Mouse (Mus musculus) heart, embryonic 16.5 days (tissue): ENCODE measurements around the gene Kl. TPM values are rescaled to one million over a fixed set of nuclear protein-coding genes. Genes with fewer than 3 reads are reported as not detected.
A peak's percentile ranks its signal among the peaks of the same experiment; 100 is the strongest.

Source experiments
- ATAC-seq: fragments of 200-750 bp; cut with Nextera tagmentation; replicated peaks from 2 replicates; pipeline ENCODE4 v1.8.0; 2017; ENCODE audit warnings: moderate number of reproducible peaks; ENCODE audit not compliant: insufficient read depth, low FRiP score; ENCODE audit errors: extremely low read depth
- H3K27ac ChIP-seq: fragments of 300-500 bp; sonication (generic); 2 replicates; pipeline ENCODE4 v1.5.1; 2014; ENCODE audit warnings: mild to moderate bottlenecking, low read length, control low read depth, moderate library complexity
- H3K27me3 ChIP-seq: fragments of 300-500 bp; sonication (generic); 2 replicates; pipeline ENCODE4 v1.6.1; 2014; ENCODE audit warnings: low read length, mixed read lengths; ENCODE audit not compliant: control insufficient read depth, insufficient read depth
- H3K36me3 ChIP-seq: fragments of 300-500 bp; sonication (generic); 2 replicates; pipeline ENCODE4 v1.6.1; 2014; ENCODE audit not compliant: control insufficient read depth, insufficient read depth
- H3K4me1 ChIP-seq: fragments of 300-500 bp; sonication (generic); 2 replicates; pipeline ENCODE4 v1.6.1; 2014; ENCODE audit warnings: low read length, mixed read lengths; ENCODE audit not compliant: control insufficient read depth, insufficient read depth
- H3K4me2 ChIP-seq: fragments of 300-500 bp; sonication (generic); 2 replicates; pipeline ENCODE4 v1.6.1; 2014; ENCODE audit warnings: low read depth, mild to moderate bottlenecking, control low read depth, low read length
- H3K4me3 ChIP-seq: fragments of 300-500 bp; sonication (generic); 2 replicates; pipeline ENCODE4 v1.5.1; 2014; ENCODE audit warnings: mild to moderate bottlenecking, control low read depth, low read length
- H3K9ac ChIP-seq: fragments of 300-500 bp; sonication (generic); 2 replicates; pipeline ENCODE4 v1.6.1; 2014; ENCODE audit warnings: low read length, control low read depth
- H3K9me3 ChIP-seq: fragments of 300-500 bp; sonication (generic); replicated peaks from 2 replicates; pipeline ENCODE4 v1.6.1; 2016; ENCODE audit warnings: low read length; ENCODE audit not compliant: control insufficient read depth
- WGBS: fragments of 180-500 bp; shearing (Covaris S2); extraction: QIAGEN DNeasy Blood & Tissue Kit; methylation state at CpG from one replicate; pipeline ENCODE4 v1.1.7; 2014; 5-methylcytosine and 5-hydroxymethylcytosine counted together
- polyA plus RNA-seq: library from polyadenylated mRNA; unstranded; fragments of >200 nt; fragmentation: Nextera tagmentation; extraction: Ambion mirVana; gene quantifications from 2 replicates; pipeline ENCODE4 v1.2.1, GENCODE M21; 2015

The Kl gene
- polyA plus RNA-seq, 1 experiment from 2014 or later: 0.46 TPM

- no peak overlapping the region for H3K27ac ChIP-seq
- no peak overlapping the region for H3K4me3 ChIP-seq
- no peak for ATAC-seq
- peaks cover 4% of the 10 kb centered on the region for H3K9me3 ChIP-seq
- H3K27me3 ChIP-seq: no peaks in the 10 kb centered on the region
- peaks cover 10% of the 10 kb centered on the region; the same call in 1 of the 2 replicates for H3K4me1 ChIP-seq
- no peak overlapping the region for H3K9ac ChIP-seq
- 72% methylated on average over 5 of the region's 5 CpGs for WGBS
- no peak overlapping the region for H3K4me2 ChIP-seq
- H3K36me3 ChIP-seq: no peaks in the 10 kb centered on the region
Measured at GRCm38 (mm10) chr5:151018959-151019358, 66.6 kb downstream of the Kl start.

DNA sequence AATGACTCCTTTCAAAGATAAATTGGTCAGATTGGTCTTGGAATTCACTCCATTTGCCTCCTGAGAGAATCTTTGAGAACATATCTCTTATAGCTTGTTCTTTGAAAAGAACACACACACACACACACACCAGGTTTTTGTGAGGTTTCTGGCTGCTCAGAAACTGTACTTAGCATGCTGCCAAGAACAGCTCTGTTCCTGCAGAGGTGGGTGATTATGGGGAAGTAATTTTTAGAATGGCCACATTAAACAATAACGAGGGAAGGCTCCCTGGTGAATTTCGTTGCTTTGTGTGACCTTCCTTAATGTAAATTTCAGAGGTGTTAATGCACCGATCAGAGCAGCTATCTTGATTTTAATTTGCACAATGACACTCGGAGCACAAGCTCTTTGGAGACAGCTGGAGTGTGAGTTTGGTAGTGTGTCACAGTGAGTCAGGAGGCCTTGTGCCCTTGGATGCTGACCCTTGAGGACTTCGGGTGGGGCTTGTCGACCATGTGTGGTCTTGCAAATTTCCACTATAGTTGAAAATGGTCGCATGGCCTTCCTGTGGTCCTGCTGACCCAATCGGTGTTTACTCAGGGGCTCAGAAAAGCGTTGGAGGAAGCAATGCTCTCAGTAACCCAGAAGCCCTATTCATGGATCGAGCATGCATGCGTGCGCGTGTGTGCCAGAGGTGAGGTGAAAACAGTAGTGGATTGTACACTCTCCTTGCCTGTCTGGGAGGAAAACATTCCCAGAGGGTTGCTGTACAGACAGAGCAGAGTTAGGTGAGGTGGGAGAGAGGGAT lies 67.8 kb downstream of the Kl start:
- Histone ChIP-seq H3K36me3 (no peaks in the 10 kb centered on the region), H3K9me3 (no peaks in the 10 kb centered on the region), H3K4me1 (peaks cover 10% of the 10 kb centered on the region; the same call in 1 of the 2 replicates), H3K4me2 (peak overlapping the region; percentile 7; the same call in 1 of the 2 replicates), H3K27me3 (no peaks in the 10 kb centered on the region), H3K9ac (no peak overlapping the region), H3K27ac (no peak overlapping the region), H3K4me3 (no peak overlapping the region)
- 70% methylated on average over 13 of the region's 13 CpGs for WGBS
- ATAC-seq: no peak

DNA sequence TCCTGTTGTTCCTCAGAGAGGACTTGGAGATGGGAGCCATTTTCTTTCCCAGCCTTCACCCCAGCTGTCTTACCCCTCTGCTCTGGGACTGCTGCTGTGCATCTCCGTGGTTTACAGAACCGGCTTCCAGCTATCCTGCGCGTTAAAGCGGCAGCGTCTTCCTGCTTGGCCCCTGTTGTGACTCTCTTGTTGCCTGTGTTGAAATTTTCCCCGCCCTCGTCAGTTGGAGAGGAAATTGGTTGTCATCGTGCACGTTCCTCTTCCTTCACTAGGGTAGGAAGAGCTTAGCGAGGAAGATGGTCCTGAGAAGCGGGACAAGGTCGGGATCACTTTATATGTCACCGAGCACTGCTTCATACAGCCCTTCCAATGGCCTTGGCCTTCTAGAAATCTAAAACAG lies 68.4 kb downstream of the Kl start:
- peak overlapping the region; percentile 7; the same call in 1 of the 2 replicates for H3K4me2 ChIP-seq
- H3K4me3 ChIP-seq: no peak overlapping the region
- no peaks in the 10 kb centered on the region for H3K9me3 ChIP-seq
- no peak overlapping the region for H3K27ac ChIP-seq
- H3K36me3 ChIP-seq: no peaks in the 10 kb centered on the region
- no peak overlapping the region for H3K9ac ChIP-seq
- H3K4me1 ChIP-seq: peaks cover 10% of the 10 kb centered on the region; the same call in 1 of the 2 replicates
- ATAC-seq: no peak
- WGBS: 61% methylated on average over 14 of the region's 14 CpGs
- no peaks in the 10 kb centered on the region for H3K27me3 ChIP-seq

DNA sequence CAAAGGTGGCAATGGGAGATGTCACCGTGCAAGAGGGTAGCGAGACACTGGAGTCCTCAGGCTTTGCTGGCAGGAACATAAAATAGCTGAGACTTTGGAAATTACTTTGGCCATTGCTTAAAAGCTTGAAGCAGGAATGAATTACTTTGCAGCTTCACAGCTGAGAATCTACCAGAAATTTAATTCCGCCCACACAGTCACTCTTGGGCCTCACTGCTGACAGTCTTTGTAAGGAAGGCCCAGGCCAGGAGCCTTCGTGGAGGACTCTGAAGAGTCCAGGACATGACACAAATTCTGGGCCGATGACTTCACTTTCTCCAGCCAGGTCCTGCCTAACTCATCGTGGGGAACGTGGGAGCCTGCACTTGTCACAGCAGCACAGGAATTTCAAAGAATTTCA lies 69.6 kb downstream of the Kl start:
- no peak for ATAC-seq
- 65% methylated on average over 7 of the region's 7 CpGs for WGBS
- H3K9me3 ChIP-seq: no peaks in the 10 kb centered on the region

GRCm38 (mm10) chr5:151022939-151023338 lies 70.5 kb downstream of the Kl start:
- peak overlapping the region; percentile 34; the same call in 1 of the 2 replicates for H3K4me2 ChIP-seq
- ATAC-seq: no peak
- no peaks in the 10 kb centered on the region for H3K27me3 ChIP-seq
- no peak overlapping the region for H3K27ac ChIP-seq
- whole genome bisulfite sequencing: 10% methylated on average over 1 of the region's 1 CpGs
- no peaks in the 10 kb centered on the region for H3K36me3 ChIP-seq
- no peak overlapping the region for H3K9ac ChIP-seq
- no peaks in the 10 kb centered on the region for H3K9me3 ChIP-seq
- H3K4me3 ChIP-seq: no peak overlapping the region
- peaks cover 10% of the 10 kb centered on the region; the same call in 1 of the 2 replicates for H3K4me1 ChIP-seq

More for the DNA sequence above, 69.6 kb downstream of the Kl start:
- no peak overlapping the region for H3K9ac ChIP-seq
- no peak overlapping the region for H3K27ac ChIP-seq
- H3K4me1 ChIP-seq: peaks cover 10% of the 10 kb centered on the region; the same call in 1 of the 2 replicates
- H3K36me3 ChIP-seq: no peaks in the 10 kb centered on the region
- H3K4me3 ChIP-seq: no peak overlapping the region
- no peaks in the 10 kb centered on the region for H3K27me3 ChIP-seq
- no peak overlapping the region for H3K4me2 ChIP-seq

DNA sequence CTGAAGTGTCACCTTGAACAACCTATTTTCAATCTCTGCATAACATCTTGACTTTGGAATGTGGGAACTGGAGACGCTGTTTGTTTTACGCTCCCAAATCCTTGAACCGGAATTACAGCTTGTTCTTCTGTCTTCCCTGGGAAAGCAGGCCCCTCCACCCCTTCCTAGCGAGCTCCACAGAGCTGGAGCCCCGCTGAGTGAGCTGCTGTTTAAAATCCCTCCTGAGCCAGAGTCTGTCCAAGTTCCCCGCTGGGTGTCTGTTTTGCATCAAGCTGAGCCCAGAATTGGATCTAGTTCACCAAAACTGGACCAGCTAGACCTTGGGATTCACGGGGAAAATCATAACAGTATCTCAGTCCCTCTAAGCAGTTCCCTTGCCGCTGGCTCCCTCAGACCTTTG lies 71.1 kb downstream of the Kl start:
- WGBS: 12% methylated on average over 8 of the region's 8 CpGs

GRCm38 (mm10) chr5:151024483-151024882 lies 72.1 kb downstream of the Kl start:
- H3K27me3 ChIP-seq: no peaks in the 10 kb centered on the region

More for the DNA sequence above, 71.1 kb downstream of the Kl start:
- Histone ChIP-seq H3K4me1 (peaks cover 10% of the 10 kb centered on the region; the same call in 1 of the 2 replicates), H3K27me3 (no peaks in the 10 kb centered on the region), H3K4me3 (no peak overlapping the region), H3K4me2 (peak overlapping the region; percentile 34), H3K9ac (0 out of 2 replicates have a peak overlapping the region, but pooled peaks have one; percentile 41), H3K36me3 (no peaks in the 10 kb centered on the region), H3K27ac (peak overlapping the region; percentile 48; the same call in 1 of the 2 replicates), H3K9me3 (no peaks in the 10 kb centered on the region)
- ATAC-seq: no peak

GRCm38 (mm10) chr5:151026069-151026468 lies 73.7 kb downstream of the Kl start:
- WGBS: 83% methylated on average over 4 of the region's 4 CpGs
- H3K36me3 ChIP-seq: no peaks in the 10 kb centered on the region
- no peak for ATAC-seq
- no peak overlapping the region for H3K27ac ChIP-seq
- H3K4me3 ChIP-seq: no peak overlapping the region
- H3K9me3 ChIP-seq: no peaks in the 10 kb centered on the region
- peaks cover 10% of the 10 kb centered on the region; the same call in 1 of the 2 replicates for H3K4me1 ChIP-seq
- no peak overlapping the region for H3K9ac ChIP-seq
- no peaks in the 10 kb centered on the region for H3K27me3 ChIP-seq
- no peak overlapping the region for H3K4me2 ChIP-seq

More at GRCm38 (mm10) chr5:151024483-151024882, 72.1 kb downstream of the Kl start:
- no peak overlapping the region for H3K4me2 ChIP-seq
- H3K4me1 ChIP-seq: peaks cover 10% of the 10 kb centered on the region; the same call in 1 of the 2 replicates
- no peaks in the 10 kb centered on the region for H3K36me3 ChIP-seq
- WGBS: 77% methylated on average over 2 of the region's 2 CpGs
- H3K9me3 ChIP-seq: no peaks in the 10 kb centered on the region
- H3K9ac ChIP-seq: no peak overlapping the region
- no peak overlapping the region for H3K4me3 ChIP-seq
- ATAC-seq: no peak
- H3K27ac ChIP-seq: no peak overlapping the region

GRCm38 (mm10) chr5:151027171-151027570 lies 74.8 kb downstream of the Kl start:
- Histone ChIP-seq H3K4me1 (peaks cover 10% of the 10 kb centered on the region; the same call in 1 of the 2 replicates), H3K27me3 (no peaks in the 10 kb centered on the region), H3K4me3 (no peak overlapping the region), H3K4me2 (no peak overlapping the region), H3K9ac (no peak overlapping the region), H3K36me3 (no peaks in the 10 kb centered on the region), H3K9me3 (no peaks in the 10 kb centered on the region), H3K27ac (no peak overlapping the region)
- no peak for ATAC-seq
- WGBS: 56% methylated on average over 7 of the region's 7 CpGs
